Mouse (Mus musculus) liver, adult 2 months (tissue): ENCODE data around the gene Rnf187. TPM values are rescaled to one million over a fixed set of nuclear protein-coding genes. Genes with fewer than 3 reads are reported as not detected.

Experiments used
- DNase-seq: peaks from one replicate; pipeline ENCODE4 v3.0.0-alpha.2; 2011; ENCODE audit warnings: low read depth, low spot score; ENCODE audit errors: extremely low read depth
- H3K27ac ChIP-seq: fragments of 200-500 bp; replicated peaks from 2 replicates; pipeline ENCODE4 v1.5.1; 2012; ENCODE audit warnings: low read depth, mild to moderate bottlenecking, control low read depth, inconsistent platforms, low read length; ENCODE audit not compliant: insufficient read depth
- H3K27me3 ChIP-seq: fragments of 200-500 bp; 2 replicates; pipeline ENCODE4 v1.6.1; 2012; ENCODE audit warnings: mild to moderate bottlenecking, moderate library complexity, low read length, inconsistent platforms; ENCODE audit not compliant: control insufficient read depth, insufficient read depth
- H3K36me3 ChIP-seq: fragments of 200-500 bp; 2 replicates; pipeline ENCODE4 v1.6.1; 2012; ENCODE audit warnings: low read length, inconsistent platforms; ENCODE audit not compliant: control insufficient read depth, insufficient read depth
- H3K4me1 ChIP-seq: fragments of 200-500 bp; 2 replicates; pipeline ENCODE4 v1.6.1; 2011; ENCODE audit warnings: low read length; ENCODE audit not compliant: control insufficient read depth, insufficient read depth
- H3K4me3 ChIP-seq: fragments of 200-500 bp; 2 replicates; pipeline ENCODE4 v1.5.1; 2011; ENCODE audit warnings: low read depth, mild to moderate bottlenecking, control low read depth, low read length, moderate library complexity; ENCODE audit not compliant: insufficient read depth
- H3K79me2 ChIP-seq: fragments of 200-500 bp; 2 replicates; pipeline ENCODE4 v1.6.1; 2012; ENCODE audit warnings: inconsistent platforms, mild to moderate bottlenecking, low read length, moderate library complexity; ENCODE audit not compliant: control insufficient read depth, insufficient read depth
- H3K9ac ChIP-seq: fragments of 200-500 bp; 2 replicates; pipeline ENCODE4 v1.6.1; 2012; ENCODE audit warnings: low read depth, mild to moderate bottlenecking, control low read depth, inconsistent platforms, low read length
- CTCF ChIP-seq: fragments of 200-500 bp; IDR thresholded peaks from 2 replicates; pipeline ENCODE4 v1.5.1; 2011; ENCODE audit warnings: low read depth, low read length, control low read depth
- POLR2A ChIP-seq: fragments of 200-500 bp; IDR thresholded peaks from 2 replicates; pipeline ENCODE4 v1.6.1; 2011; ENCODE audit warnings: low read length, control low read depth; ENCODE audit not compliant: insufficient read depth; ENCODE audit errors: extremely low read depth
- WGBS: fragments of 180-500 bp; shearing (Covaris S2); methylation state at CpG from one replicate; pipeline ENCODE4 v1.1.7; 2018; 5-methylcytosine and 5-hydroxymethylcytosine counted together
- polyA plus RNA-seq: library from polyadenylated mRNA; depleted of rRNA; stranded (reverse); fragments of >200 nt; gene quantifications from 2 replicates; pipeline ENCODE4 v1.2.3, GENCODE M21; 2012; rRNA removed
- total RNA-seq: library from RNA; depleted of rRNA; stranded (reverse); fragments of >200 nt; gene quantifications from 2 replicates; pipeline ENCODE4 v1.2.3, GENCODE M21; 2014; rRNA removed

Gene Rnf187
- total and polyA plus RNA-seq, 2 experiments = 63.7 to 134 TPM

DNA sequence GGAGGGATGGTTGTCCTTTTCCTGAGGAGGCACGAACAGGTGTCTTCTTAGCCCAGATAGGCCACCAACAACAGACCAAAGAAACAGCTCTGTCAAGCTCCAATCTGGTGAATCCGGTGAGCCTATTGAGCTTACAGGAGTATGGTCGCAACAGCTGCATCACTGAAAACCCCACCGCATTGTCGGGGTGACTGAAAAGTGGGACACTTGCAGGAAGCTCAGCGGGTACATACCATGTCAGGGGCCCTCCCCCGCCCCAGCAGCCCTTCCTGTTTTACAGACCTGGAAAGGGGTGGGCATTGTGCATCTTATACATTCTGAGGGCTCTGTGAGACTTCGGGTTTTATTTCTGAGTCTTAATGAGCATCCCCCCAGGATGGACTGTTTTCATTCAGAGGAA, 55.0 kb downstream of the Rnf187 start:
- no peaks in the 10 kb centered on the region for H3K27me3 ChIP-seq
- H3K4me3 ChIP-seq = no peak overlapping the region
- H3K79me2 ChIP-seq = no peaks in the 10 kb centered on the region
- H3K36me3 ChIP-seq = peaks cover 17% of the 10 kb centered on the region
- WGBS = 88% methylated on average over 8 of the region's 8 CpGs
- peaks cover 2% of the 10 kb centered on the region; the same call in 1 of the 2 replicates for H3K4me1 ChIP-seq
- H3K27ac ChIP-seq = no peak overlapping the region
- no peak for DNase-seq
- H3K9ac ChIP-seq = no peak overlapping the region
- TF ChIP-seq CTCF (no peak), POLR2A (no peak)

Other genes with a start within 250 kb of the Rnf187 start
- gene Olfr319, start 239.8 kb downstream of the Rnf187 start, total RNA-seq = not detected in 2 replicates
- gene Olfr319, start 239.8 kb downstream of the Rnf187 start, polyA plus RNA-seq = not detected in 2 replicates
- gene Olfr318, start 214.9 kb downstream of the Rnf187 start, total RNA-seq = not detected in 2 replicates
- not detected in 2 replicates for gene Olfr318, start 214.9 kb downstream of the Rnf187 start, polyA plus RNA-seq
- gene Olfr317, start 199.7 kb downstream of the Rnf187 start, total RNA-seq = not detected in 2 replicates
- not detected in 2 replicates for gene Olfr317, start 199.7 kb downstream of the Rnf187 start, polyA plus RNA-seq
- gene Olfr316, start 186.2 kb downstream of the Rnf187 start, total RNA-seq = not detected in 2 replicates
- gene Olfr316, start 186.2 kb downstream of the Rnf187 start, polyA plus RNA-seq = not detected in 2 replicates
- gene Olfr315, start 165.7 kb downstream of the Rnf187 start, total RNA-seq = not detected in 2 replicates
- gene Olfr315, start 165.7 kb downstream of the Rnf187 start, polyA plus RNA-seq = not detected in 2 replicates
- gene Olfr314, start 156.0 kb downstream of the Rnf187 start, total RNA-seq = not detected in 2 replicates
- not detected in 2 replicates for gene Olfr314, start 156.0 kb downstream of the Rnf187 start, polyA plus RNA-seq
- not detected in 2 replicates for gene Fam183b, start 137.0 kb downstream of the Rnf187 start, total RNA-seq
- not detected in 2 replicates for gene Fam183b, start 137.0 kb downstream of the Rnf187 start, polyA plus RNA-seq
- gene Olfr313, start 123.9 kb downstream of the Rnf187 start, total RNA-seq = not detected in 2 replicates
- not detected in 2 replicates for gene Olfr313, start 123.9 kb downstream of the Rnf187 start, polyA plus RNA-seq
- not detected in 2 replicates for gene Olfr312, start 109.7 kb downstream of the Rnf187 start, total RNA-seq
- not detected in 2 replicates for gene Olfr312, start 109.7 kb downstream of the Rnf187 start, polyA plus RNA-seq
- not detected in 2 replicates for gene Olfr311, start 99.7 kb downstream of the Rnf187 start, total RNA-seq
- not detected in 2 replicates for gene Olfr311, start 99.7 kb downstream of the Rnf187 start, polyA plus RNA-seq
- 2.5 and 3.5 TPM in 2 replicates for gene Gm12258, start 91.8 kb downstream of the Rnf187 start, total RNA-seq
- 0.92 and 1.2 TPM in 2 replicates for gene Gm12258, start 91.8 kb downstream of the Rnf187 start, polyA plus RNA-seq
- gene 2810021J22Rik, start 71.7 kb downstream of the Rnf187 start, total RNA-seq = 1.3 TPM in 2 replicates
- 1.8 and 2.6 TPM in 2 replicates for gene 2810021J22Rik, start 71.7 kb downstream of the Rnf187 start, polyA plus RNA-seq
- gene Zfp39, start 34.7 kb downstream of the Rnf187 start, total RNA-seq = 4.5 and 4.9 TPM in 2 replicates
- 0.56 and 0.66 TPM in 2 replicates for gene Zfp39, start 34.7 kb downstream of the Rnf187 start, polyA plus RNA-seq
- gene Btnl10, start 21.0 kb downstream of the Rnf187 start, total RNA-seq = not detected in 2 replicates
- not detected in 2 replicates for gene Btnl10, start 21.0 kb downstream of the Rnf187 start, polyA plus RNA-seq
- 0.37 and 1.1 TPM in 2 replicates for gene Hist3h2ba, start 10.0 kb upstream of the Rnf187 start, total RNA-seq
- not detected in 2 replicates for gene Hist3h2ba, start 10.0 kb upstream of the Rnf187 start, polyA plus RNA-seq
- gene Hist3h2a, start 15.8 kb upstream of the Rnf187 start, total RNA-seq = 7.8 and 8.1 TPM in 2 replicates
- gene Hist3h2a, start 15.8 kb upstream of the Rnf187 start, polyA plus RNA-seq = 2.0 and 2.7 TPM in 2 replicates
- gene Trim17, start 15.8 kb upstream of the Rnf187 start, total RNA-seq = under 0.01 TPM in 1 of 2 replicates, not detected in the other
- gene Trim17, start 15.8 kb upstream of the Rnf187 start, polyA plus RNA-seq = 0.04 TPM in 2 replicates
- gene Trim11, start 39.2 kb upstream of the Rnf187 start, total RNA-seq = 12.4 and 13.4 TPM in 2 replicates
- gene Trim11, start 39.2 kb upstream of the Rnf187 start, polyA plus RNA-seq = 14.4 and 22.4 TPM in 2 replicates
- gene Obscn, start 197.5 kb upstream of the Rnf187 start, total RNA-seq = 0.07 and 0.83 TPM in 2 replicates
- 0.02 and 0.07 TPM in 2 replicates for gene Obscn, start 197.5 kb upstream of the Rnf187 start, polyA plus RNA-seq
- 5.3 and 6.4 TPM in 2 replicates for gene Iba57, start 224.8 kb upstream of the Rnf187 start, total RNA-seq
- gene Iba57, start 224.8 kb upstream of the Rnf187 start, polyA plus RNA-seq = 6.8 and 7.3 TPM in 2 replicates
- gene Gjc2, start 244.3 kb upstream of the Rnf187 start, total RNA-seq = 0.40 and 0.46 TPM in 2 replicates
- 0.66 and 0.76 TPM in 2 replicates for gene Gjc2, start 244.3 kb upstream of the Rnf187 start, polyA plus RNA-seq